Mouse (Mus musculus): ENCODE results near the gene Nol7. TPM values are rescaled to one million over a fixed set of nuclear protein-coding genes. Genes with fewer than 3 reads are reported as not detected.

Nol7 gene
- 43.5 and 52.0 TPM in 2 replicates for total RNA-seq (2023)

GRCm38 (mm10) chr13:43398297-43399080 lies at the start of gene Nol7:
TSS of gene Nol7 (plus strand) at chr13:43398390.

GRCm38 (mm10) chr13:43364985-43365824 lies 33.0 kb upstream of the Nol7 start, which contains the start of gene Sirt5:
TSS of gene Sirt5 (plus strand) at chr13:43365496.

Other genes starting within 250 kb of the Nol7 start
- gene Tbc1d7, start 226.9 kb upstream of the Nol7 start, total RNA-seq (2023) = 6.9 and 9.2 TPM in 2 replicates
- gene Gfod1, start 94.2 kb upstream of the Nol7 start, total RNA-seq (2023) = 55.6 and 88.2 TPM in 2 replicates
- gene Sirt5, start 32.9 kb upstream of the Nol7 start, total RNA-seq (2023) = 2.1 and 2.9 TPM in 2 replicates
- 120 and 137 TPM in 2 replicates for gene Ranbp9, start 82.9 kb downstream of the Nol7 start, total RNA-seq (2023)
- gene Mcur1, start 161.8 kb downstream of the Nol7 start, total RNA-seq (2023) = 17.3 and 18.2 TPM in 2 replicates
- gene Rnf182, start 217.3 kb downstream of the Nol7 start, total RNA-seq (2023) = not detected in 2 replicates